Mouse (Mus musculus) thymus, postnatal 14 days (tissue): Measurements from ENCODE around the gene Gm21149.
"Not testable (repeated sequence)": the region's sequence is repeated elsewhere in the genome, so short reads cannot be mapped to it uniquely, and the experiment has no call there.

ENCODE experiments used
- DNase-seq: peaks from one replicate; pipeline ENCODE4 v3.0.0; 2021

Gene Gm21149

DNA sequence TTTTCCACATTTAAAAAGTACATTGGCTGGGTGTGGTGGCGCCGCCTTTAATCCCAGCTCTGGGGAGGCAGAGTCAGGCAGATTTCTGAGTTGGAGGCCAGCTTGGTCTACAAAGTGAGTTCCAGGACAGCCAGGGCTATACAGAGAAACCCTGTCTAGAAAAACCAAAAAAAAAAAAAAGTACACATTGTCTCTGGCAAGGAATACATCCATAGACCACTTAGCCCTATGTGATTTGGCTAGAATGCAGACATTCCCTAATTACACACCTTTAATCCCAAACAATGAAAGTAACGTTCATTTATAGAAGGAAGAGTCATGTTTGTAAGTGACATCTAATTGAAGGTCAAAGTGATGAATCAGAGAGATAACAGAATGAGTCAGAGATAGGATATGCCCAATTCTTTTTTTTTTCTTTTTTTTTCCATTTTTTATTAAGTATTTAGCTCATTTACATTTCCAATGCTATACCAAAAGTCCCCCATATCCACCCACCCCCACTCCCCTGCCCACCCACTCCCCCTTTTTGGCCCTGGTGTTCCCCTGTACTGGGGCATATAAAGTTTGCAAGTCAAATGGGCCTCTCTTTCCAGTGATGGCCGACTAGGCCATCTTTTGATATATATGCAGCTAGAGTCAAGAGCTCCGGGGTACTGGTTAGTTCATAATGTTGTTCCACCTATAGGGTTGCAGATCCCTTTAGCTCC, 18.3 kb downstream of the Gm21149 start:
- DNase-seq = not testable (repeated sequence)
